Mouse (Mus musculus): ENCODE measurements at regions not wholly inside any gene's neighbourhood (a gene's known extent, or its start where the extent isn't known, plus 50 kb on each side); places are given as distances from the start of the nearest gene placed in this dataset.

DNA sequence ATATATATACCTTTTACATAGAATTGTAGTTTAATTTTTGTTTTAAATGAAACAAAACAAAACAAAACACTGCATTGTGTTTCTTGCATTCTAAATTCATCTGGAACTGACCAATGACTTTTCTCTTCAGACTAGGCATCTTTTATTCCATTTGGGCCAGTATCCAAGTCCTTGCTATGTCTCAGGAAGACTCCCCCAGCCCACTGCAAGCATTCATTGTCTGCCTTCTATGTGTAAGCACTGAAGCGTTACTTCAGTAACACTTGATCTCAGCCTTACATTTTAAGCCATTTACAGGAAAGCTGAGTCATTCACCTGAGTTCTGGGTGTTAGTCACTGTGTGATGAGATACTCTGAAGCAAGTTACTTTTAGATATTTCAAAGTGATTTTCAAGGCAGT lies 425.3 kb upstream of the Ccnh start:
- no peak for DNase-seq

DNA sequence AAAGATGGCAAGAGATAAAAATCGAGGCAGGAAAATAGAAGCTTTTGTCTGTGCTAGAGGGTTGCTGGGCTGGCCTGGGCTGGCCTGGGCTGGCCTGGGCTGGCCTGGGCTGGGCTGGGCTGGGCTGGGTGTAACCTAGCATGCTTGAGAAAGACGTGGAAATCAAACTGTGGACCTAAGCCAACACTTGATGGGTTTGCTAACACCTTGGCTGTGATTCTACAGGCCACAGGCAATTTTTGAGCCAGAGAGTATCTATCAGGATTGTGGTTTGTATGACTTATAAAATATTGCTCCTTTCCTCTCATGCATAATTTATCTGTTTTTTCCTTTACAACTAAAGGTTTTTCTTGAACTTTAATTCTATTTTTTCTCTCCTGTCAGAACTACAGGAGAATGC lies 417.3 kb upstream of the Ccnh start:
- DNase-seq = no peak

DNA sequence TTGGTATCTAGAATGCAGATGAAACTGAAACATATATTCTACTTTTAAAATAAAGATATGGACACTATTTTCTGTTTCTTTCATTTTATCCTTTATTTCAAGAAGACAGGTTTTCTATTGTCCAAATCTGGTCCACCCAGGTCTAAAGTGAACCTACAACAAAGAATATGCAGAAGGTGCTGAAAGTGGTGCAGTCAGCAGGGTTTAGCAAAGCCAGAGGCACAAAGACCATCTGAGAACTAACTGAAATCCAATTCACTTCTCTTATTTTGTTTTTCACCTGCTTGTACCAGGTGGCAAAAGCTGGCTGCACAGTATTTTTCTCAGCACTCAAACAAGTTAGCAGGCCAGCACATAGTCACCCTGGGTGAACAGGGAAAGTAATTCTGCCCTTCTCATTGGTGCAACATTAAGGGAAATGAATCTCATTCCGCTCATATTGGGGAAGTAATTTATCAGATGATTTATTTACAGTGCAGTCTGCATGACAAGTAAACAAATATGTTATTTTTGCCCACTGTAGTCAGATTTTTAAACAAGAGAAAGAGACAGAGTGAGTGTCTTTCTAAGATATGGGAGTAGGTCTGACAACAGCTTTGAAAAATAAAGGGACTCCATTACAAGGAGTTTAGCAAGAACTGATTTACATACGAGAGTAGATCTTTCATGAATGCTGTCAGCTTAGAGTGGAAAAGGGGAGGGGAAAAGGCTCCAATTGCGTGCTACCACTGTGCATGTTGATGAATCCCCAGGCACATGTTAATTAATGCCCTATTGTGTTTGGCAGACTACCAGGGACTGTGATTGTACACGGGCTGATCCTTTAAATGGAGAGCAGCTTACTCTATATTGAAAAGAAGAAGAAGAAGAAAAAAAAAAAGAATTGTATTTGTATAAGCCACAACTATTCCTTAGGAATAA lies 405.9 kb upstream of the Ccnh start:
- DNase-seq = no peak

DNA sequence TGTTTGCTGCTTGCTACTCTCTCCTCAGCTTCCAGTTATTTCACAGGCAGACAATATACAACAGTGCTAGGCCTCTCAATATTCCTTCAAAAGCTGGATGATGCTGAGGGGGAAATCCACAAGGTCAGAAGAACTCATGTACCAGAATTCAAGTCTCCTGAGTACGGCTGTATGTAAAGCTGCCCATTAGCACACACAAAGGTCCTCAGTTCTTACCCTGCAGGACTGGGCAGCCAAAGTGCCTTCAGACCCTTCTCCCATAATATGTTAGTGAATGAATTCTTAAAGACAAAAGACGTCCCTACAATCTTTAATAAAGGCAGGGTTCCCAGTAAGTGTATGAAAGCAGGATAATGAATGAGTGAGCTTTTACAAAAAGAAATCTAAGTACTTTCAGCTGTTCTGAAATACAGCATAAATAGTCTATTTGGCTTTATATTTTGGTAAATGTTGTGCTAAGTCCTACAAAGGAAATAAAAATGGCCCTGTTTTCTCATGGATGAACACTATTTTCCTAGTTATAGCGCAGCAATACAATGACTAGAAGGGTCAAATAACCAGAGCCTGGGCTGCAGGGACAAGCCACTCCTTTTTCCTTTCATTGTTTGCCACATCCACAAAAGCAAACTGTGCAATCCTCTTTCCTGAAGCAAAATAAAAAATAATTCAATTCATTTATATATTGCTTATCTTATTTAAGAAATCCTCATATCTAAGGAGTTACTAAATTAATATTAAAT lies 384.8 kb upstream of the Ccnh start:
- DNase-seq = no peak

DNA sequence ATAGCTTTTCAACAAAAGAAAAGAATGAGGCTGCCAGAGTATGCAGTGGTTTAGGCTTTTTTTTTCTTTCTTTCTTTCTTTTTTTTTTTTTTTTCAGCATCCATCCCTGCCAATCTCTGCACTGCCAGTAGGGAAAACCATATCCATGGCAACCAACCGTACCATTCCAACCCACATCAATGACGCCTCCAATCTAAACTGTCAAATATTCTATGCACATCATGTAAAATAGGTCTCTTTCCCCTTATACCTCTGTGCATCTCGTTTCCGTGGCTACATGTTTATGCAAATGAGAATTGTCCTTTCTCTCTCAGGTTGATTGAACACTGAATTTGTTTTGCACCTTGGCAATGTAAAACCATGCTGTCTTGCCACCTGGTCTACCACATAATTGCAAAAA lies 384.0 kb upstream of the Ccnh start:
- no peak for DNase-seq

DNA sequence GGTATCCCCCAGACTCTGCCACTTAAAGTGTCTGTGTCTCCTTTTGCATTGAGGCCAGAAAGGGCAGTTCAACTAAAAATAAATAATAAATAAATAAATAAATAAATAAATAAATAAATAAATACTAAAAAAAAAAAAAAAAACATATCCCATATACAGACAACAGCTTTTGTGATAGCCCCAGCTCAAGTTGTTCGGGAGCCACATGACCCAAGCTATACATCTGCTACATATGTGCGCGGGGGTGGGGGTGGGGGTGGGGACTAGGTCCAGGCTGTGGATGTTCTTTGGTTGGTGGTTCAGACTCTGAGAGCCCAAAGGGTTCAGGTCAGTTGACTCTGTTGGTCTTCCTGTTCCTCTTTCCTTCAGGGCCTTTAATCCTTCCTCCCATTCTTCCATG lies 379.6 kb upstream of the Ccnh start:
- no peak for DNase-seq

Measured in B cell, adult 2 months (primary cell).